Mouse (Mus musculus): ENCODE results near the gene Pdss2.

Pdss2 gene

DNA sequence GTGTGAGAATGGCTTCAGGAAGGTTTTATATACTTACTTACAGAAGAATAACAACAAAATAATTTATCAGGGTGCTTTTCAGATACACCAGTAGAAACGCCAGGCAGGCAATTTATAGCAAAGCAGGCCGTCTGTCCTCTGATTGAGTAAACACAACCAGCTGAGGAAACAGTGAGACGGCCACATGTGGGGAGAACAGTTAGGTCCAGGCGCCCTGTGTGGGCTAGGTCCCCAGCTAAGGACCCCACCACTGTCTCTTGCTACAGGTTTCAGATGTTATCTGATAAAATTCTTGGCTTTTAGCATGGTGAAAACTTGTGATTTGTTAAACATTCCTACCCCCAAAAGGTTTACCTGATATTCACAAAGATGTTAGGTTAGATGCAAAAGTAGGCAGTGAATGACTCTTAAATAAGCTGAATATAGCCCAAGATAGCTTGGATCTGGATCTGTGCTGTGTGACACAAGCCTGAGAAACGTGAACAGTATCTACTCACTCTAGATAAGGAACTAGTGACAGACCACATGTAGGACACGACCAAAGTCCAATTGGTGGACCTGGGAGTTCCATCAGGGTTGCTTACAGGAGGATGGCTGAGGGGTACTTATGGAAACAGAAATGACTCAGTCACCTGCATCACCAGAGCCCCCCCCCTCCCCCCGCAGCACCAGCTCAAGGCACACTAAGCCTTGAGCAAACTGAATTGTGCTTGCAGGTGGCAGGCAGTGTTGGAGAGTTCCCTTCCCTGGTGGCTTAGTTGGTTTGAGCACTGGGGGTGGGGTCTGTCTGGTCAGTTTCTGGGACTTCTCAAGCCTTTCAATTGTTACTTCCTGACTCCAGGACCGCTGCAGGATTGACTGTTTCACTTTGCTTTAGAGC lies 56.2 kb downstream of the Pdss2 start:
- Histone ChIP-seq H3K27me3 (ENCODE audit: insufficient read depth, low read length) (no peaks in the 10 kb centered on the region), H3K4me3 (replicated peaks; ENCODE audit: low read length) (no peak overlapping the region), H3K36me3 (ENCODE audit: insufficient read depth, low read length) (no peaks in the 10 kb centered on the region), H3K4me1 (replicated peaks; ENCODE audit: low read depth, low read length) (peaks cover 60% of the 10 kb centered on the region), H3K9me3 (ENCODE audit: low read length) (no peaks in the 10 kb centered on the region)
- TF ChIP-seq CTCF (conservative IDR thresholded peaks at IDR 0.05; ENCODE audit: low read length) (no peak), NANOG (IDR thresholded peaks at IDR 0.05; ENCODE audit: borderline replicate concordance, low read length) (no peak)

GRCm38 (mm10) chr10:43279637-43280288 lies 58.5 kb downstream of the Pdss2 start:
- Histone ChIP-seq H3K27me3 (ENCODE audit: insufficient read depth, low read length) (no peaks in the 10 kb centered on the region), H3K9me3 (ENCODE audit: low read length) (no peaks in the 10 kb centered on the region), H3K4me3 (replicated peaks; ENCODE audit: low read length) (no peak overlapping the region), H3K4me1 (replicated peaks; ENCODE audit: low read depth, low read length) (peaks cover 50% of the 10 kb centered on the region), H3K36me3 (ENCODE audit: insufficient read depth, low read length) (no peaks in the 10 kb centered on the region)
- TF ChIP-seq POU5F1 (IDR thresholded peaks at IDR 0.05; ENCODE audit: borderline replicate concordance, low read length) (no peak), NANOG (IDR thresholded peaks at IDR 0.05; ENCODE audit: borderline replicate concordance, low read length) (no peak), CTCF (conservative IDR thresholded peaks at IDR 0.05; ENCODE audit: low read length) (no peak)

GRCm38 (mm10) chr10:43285541-43285940 lies 64.3 kb downstream of the Pdss2 start:
- Histone ChIP-seq H3K27me3 (ENCODE audit: insufficient read depth, low read length) (no peaks in the 10 kb centered on the region), H3K36me3 (ENCODE audit: insufficient read depth, low read length) (no peaks in the 10 kb centered on the region), H3K9me3 (ENCODE audit: low read length) (no peaks in the 10 kb centered on the region), H3K4me3 (replicated peaks; ENCODE audit: low read length) (no peak overlapping the region), H3K4me1 (replicated peaks; ENCODE audit: low read depth, low read length) (no peaks in the 10 kb centered on the region)
- TF ChIP-seq NANOG (IDR thresholded peaks at IDR 0.05; ENCODE audit: borderline replicate concordance, low read length): no peak
- TF ChIP-seq CTCF (conservative IDR thresholded peaks at IDR 0.05; ENCODE audit: low read length): no peak
- no peak for TF ChIP-seq POU5F1 (IDR thresholded peaks at IDR 0.05; ENCODE audit: borderline replicate concordance, low read length)

- Histone ChIP-seq H3K4me1 (replicated peaks; ENCODE audit: low read depth, low read length) (no peaks in the 10 kb centered on the region), H3K4me3 (replicated peaks; ENCODE audit: low read length) (no peak overlapping the region), H3K9me3 (ENCODE audit: low read length) (peaks cover 7% of the 10 kb centered on the region; the same call in 1 of the 2 replicates), H3K36me3 (ENCODE audit: insufficient read depth, low read length) (no peaks in the 10 kb centered on the region), H3K27me3 (ENCODE audit: insufficient read depth, low read length) (no peaks in the 10 kb centered on the region)
- TF ChIP-seq POU5F1 (IDR thresholded peaks at IDR 0.05; ENCODE audit: borderline replicate concordance, low read length): no peak
- TF ChIP-seq CTCF (conservative IDR thresholded peaks at IDR 0.05; ENCODE audit: low read length): no peak
- TF ChIP-seq NANOG (IDR thresholded peaks at IDR 0.05; ENCODE audit: borderline replicate concordance, low read length): no peak
Measured at GRCm38 (mm10) chr10:43290638-43291230, 69.4 kb downstream of the Pdss2 start.

DNA sequence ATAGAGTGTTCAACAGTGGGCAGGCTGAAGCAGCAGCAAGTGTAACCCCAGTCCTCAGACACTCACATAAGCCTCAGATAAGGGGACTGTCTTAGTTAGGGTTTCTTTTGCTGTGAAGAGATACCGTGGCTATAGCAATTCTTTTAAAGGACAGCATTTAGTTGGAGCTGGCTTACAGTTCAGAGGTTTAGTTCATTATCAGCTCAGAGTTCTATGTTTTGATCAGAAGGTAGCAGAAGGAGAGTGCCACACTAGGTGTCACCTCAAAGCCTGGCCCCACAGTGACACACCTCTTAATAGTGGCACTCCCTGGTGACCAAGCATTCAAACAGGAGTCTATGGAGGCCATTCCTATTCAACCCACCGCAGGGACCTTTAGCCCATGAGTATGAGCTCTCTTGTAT lies 70.0 kb downstream of the Pdss2 start:
- Histone ChIP-seq H3K4me1 (replicated peaks; ENCODE audit: low read depth, low read length) (no peaks in the 10 kb centered on the region), H3K4me3 (replicated peaks; ENCODE audit: low read length) (no peak overlapping the region), H3K27me3 (ENCODE audit: insufficient read depth, low read length) (no peaks in the 10 kb centered on the region), H3K36me3 (ENCODE audit: insufficient read depth, low read length) (no peaks in the 10 kb centered on the region), H3K9me3 (ENCODE audit: low read length) (peaks cover 7% of the 10 kb centered on the region; the same call in 1 of the 2 replicates)
- TF ChIP-seq CTCF (conservative IDR thresholded peaks at IDR 0.05; ENCODE audit: low read length) (no peak), NANOG (IDR thresholded peaks at IDR 0.05; ENCODE audit: borderline replicate concordance, low read length) (no peak), POU5F1 (IDR thresholded peaks at IDR 0.05; ENCODE audit: borderline replicate concordance, low read length) (no peak)

DNA sequence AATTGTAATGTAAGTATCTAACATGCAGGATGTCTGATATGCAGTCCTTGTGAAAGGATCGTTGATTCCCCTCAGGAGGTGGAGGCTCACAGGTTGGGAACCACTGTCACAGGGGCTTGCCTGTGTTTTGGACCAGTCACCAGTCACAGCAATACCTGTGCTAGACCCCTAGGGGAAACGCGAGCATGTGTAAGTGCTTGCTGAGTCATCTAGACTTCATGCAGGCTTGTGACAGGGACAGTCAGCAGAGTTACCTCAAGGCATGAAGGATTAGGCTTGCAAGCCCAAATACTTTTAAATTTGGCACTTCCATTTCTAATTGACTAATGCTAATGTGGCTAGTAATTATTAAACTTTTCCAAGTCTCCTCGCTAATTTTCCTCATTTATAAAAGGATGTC lies 71.2 kb downstream of the Pdss2 start:
- Histone ChIP-seq H3K4me3 (replicated peaks; ENCODE audit: low read length) (no peak overlapping the region), H3K9me3 (ENCODE audit: low read length) (peaks cover 7% of the 10 kb centered on the region; the same call in 1 of the 2 replicates), H3K27me3 (ENCODE audit: insufficient read depth, low read length) (no peaks in the 10 kb centered on the region), H3K4me1 (replicated peaks; ENCODE audit: low read depth, low read length) (no peaks in the 10 kb centered on the region), H3K36me3 (ENCODE audit: insufficient read depth, low read length) (no peaks in the 10 kb centered on the region)
- TF ChIP-seq POU5F1 (IDR thresholded peaks at IDR 0.05; ENCODE audit: borderline replicate concordance, low read length) (no peak), CTCF (conservative IDR thresholded peaks at IDR 0.05; ENCODE audit: low read length) (peak; percentile 26; the same call in 1 of the 2 replicates)

- Histone ChIP-seq H3K9me3 (ENCODE audit: low read length) (peaks cover 7% of the 10 kb centered on the region; the same call in 1 of the 2 replicates), H3K4me3 (replicated peaks; ENCODE audit: low read length) (no peak overlapping the region), H3K4me1 (replicated peaks; ENCODE audit: low read depth, low read length) (no peaks in the 10 kb centered on the region; the same call in 1 of the 2 replicates), H3K27me3 (ENCODE audit: insufficient read depth, low read length) (no peaks in the 10 kb centered on the region), H3K36me3 (ENCODE audit: insufficient read depth, low read length) (no peaks in the 10 kb centered on the region)
- TF ChIP-seq NANOG (IDR thresholded peaks at IDR 0.05; ENCODE audit: borderline replicate concordance, low read length): no peak
Measured at GRCm38 (mm10) chr10:43294331-43294730, 73.0 kb downstream of the Pdss2 start.

GRCm38 (mm10) chr10:43308105-43308810 lies 87.0 kb downstream of the Pdss2 start:
- TF ChIP-seq NANOG (IDR thresholded peaks at IDR 0.05; ENCODE audit: borderline replicate concordance, low read length) (no peak), CTCF (conservative IDR thresholded peaks at IDR 0.05; ENCODE audit: low read length) (no peak)
- Histone ChIP-seq H3K4me1 (replicated peaks; ENCODE audit: low read depth, low read length) (peaks cover 3% of the 10 kb centered on the region; the same call in 1 of the 2 replicates), H3K36me3 (ENCODE audit: insufficient read depth, low read length) (peaks cover 13% of the 10 kb centered on the region; the same call in 1 of the 2 replicates)

More at GRCm38 (mm10) chr10:43308105-43308810, 87.0 kb downstream of the Pdss2 start:
- no peak overlapping the region for H3K4me3 ChIP-seq (replicated peaks; ENCODE audit: low read length)
- H3K9me3 ChIP-seq (ENCODE audit: low read length): no peaks in the 10 kb centered on the region
- no peaks in the 10 kb centered on the region for H3K27me3 ChIP-seq (ENCODE audit: insufficient read depth, low read length)

Measured in E14TG2a.4 (cell line).